Mouse (Mus musculus) kidney, embryonic 14.5 days (tissue): ENCODE measurements around the gene Dtnb. TPM values are rescaled to one million over a fixed set of nuclear protein-coding genes. Genes with fewer than 3 reads are reported as not detected.
A peak's percentile ranks its signal among the peaks of the same experiment; 100 is the strongest.

ENCODE experiments used
- ATAC-seq: fragments of 200-750 bp; cut with Nextera tagmentation; 2 replicates; pipeline ENCODE4 v1.8.0; 2017; ENCODE audit warnings: moderate number of reproducible peaks, mild to moderate bottlenecking, moderate TSS enrichment, moderate library complexity; ENCODE audit not compliant: low FRiP score, low TSS enrichment
- H3K27ac ChIP-seq: fragments of 300-500 bp; sonication (generic); 2 replicates; pipeline ENCODE4 v1.5.1; 2014; ENCODE audit warnings: low read depth, mild to moderate bottlenecking, low read length, moderate library complexity, mixed read lengths
- H3K27me3 ChIP-seq: fragments of 300-500 bp; sonication (generic); 2 replicates; pipeline ENCODE4 v1.6.1; 2014; ENCODE audit warnings: mild to moderate bottlenecking, low read length; ENCODE audit not compliant: control insufficient read depth, insufficient read depth
- H3K36me3 ChIP-seq: fragments of 300-500 bp; sonication (generic); 2 replicates; pipeline ENCODE4 v1.6.1; 2014; ENCODE audit warnings: low read length, mixed read lengths; ENCODE audit not compliant: control insufficient read depth, insufficient read depth
- H3K4me1 ChIP-seq: fragments of 300-500 bp; sonication (generic); 2 replicates; pipeline ENCODE4 v1.6.1; 2014; ENCODE audit warnings: low read length, mixed read lengths; ENCODE audit not compliant: control insufficient read depth, insufficient read depth
- H3K4me2 ChIP-seq: fragments of 300-500 bp; sonication (generic); replicated peaks from 2 replicates; pipeline ENCODE4 v1.6.1; 2014; ENCODE audit warnings: low read depth, mild to moderate bottlenecking, low read length
- H3K4me3 ChIP-seq: fragments of 300-500 bp; sonication (generic); 2 replicates; pipeline ENCODE4 v1.5.1; 2014; ENCODE audit warnings: mild to moderate bottlenecking, low read length
- H3K9ac ChIP-seq: fragments of 300-500 bp; sonication (generic); 2 replicates; pipeline ENCODE4 v1.6.1; 2014; ENCODE audit warnings: low read depth, mild to moderate bottlenecking, low read length, moderate library complexity
- H3K9me3 ChIP-seq: fragments of 300-500 bp; sonication (generic); 2 replicates; pipeline ENCODE4 v1.6.1; 2016; ENCODE audit warnings: low read length; ENCODE audit not compliant: control insufficient read depth
- WGBS: fragments of 180-500 bp; shearing (Covaris S2); extraction: QIAGEN DNeasy Blood & Tissue Kit; methylation state at CpG from one replicate; pipeline ENCODE4 v1.1.7; 2014; 5-methylcytosine and 5-hydroxymethylcytosine counted together
- polyA plus RNA-seq: library from polyadenylated mRNA; unstranded; fragments of >200 nt; fragmentation: Nextera tagmentation; extraction: Ambion mirVana; gene quantifications from 2 replicates; pipeline ENCODE4 v1.2.1, GENCODE M21; 2014

Gene Dtnb
- polyA plus RNA-seq, 1 experiment from 2014 or later, result 59.5 TPM

GRCm38 (mm10) chr12:3806271-3806684 is 234.1 kb downstream of the Dtnb start:
- Histone ChIP-seq H3K27me3 (no peaks in the 10 kb centered on the region), H3K4me1 (peaks cover 38% of the 10 kb centered on the region), H3K36me3 (no peaks in the 10 kb centered on the region), H3K4me2 (peak overlapping the region; percentile 78), H3K9ac (peak overlapping the region; percentile 98), H3K9me3 (no peaks in the 10 kb centered on the region), H3K27ac (peak overlapping the region; percentile 95), H3K4me3 (peak overlapping the region; percentile 79)
- under 1% methylated on average over 20 of the region's 41 CpGs for WGBS
- peak; percentile 87 for ATAC-seq

- Histone ChIP-seq H3K4me2 (peak overlapping the region; percentile 78), H3K9me3 (no peaks in the 10 kb centered on the region), H3K9ac (peak overlapping the region; percentile 98), H3K4me3 (peak overlapping the region; percentile 79), H3K36me3 (no peaks in the 10 kb centered on the region), H3K4me1 (peaks cover 44% of the 10 kb centered on the region), H3K27me3 (no peaks in the 10 kb centered on the region), H3K27ac (peak overlapping the region; percentile 95)
- WGBS, result under 1% methylated on average over 50 of the region's 141 CpGs
- peak; percentile 32 for ATAC-seq
Observed at GRCm38 (mm10) chr12:3806703-3807547, 234.7 kb downstream of the Dtnb start.

GRCm38 (mm10) chr12:3807548-3808395 is 235.6 kb downstream of the Dtnb start:
- Histone ChIP-seq H3K4me1 (peaks cover 49% of the 10 kb centered on the region), H3K27ac (peak overlapping the region; percentile 95), H3K9ac (peak overlapping the region; percentile 98), H3K36me3 (no peaks in the 10 kb centered on the region), H3K4me2 (peak overlapping the region; percentile 78), H3K4me3 (peak overlapping the region; percentile 79), H3K9me3 (no peaks in the 10 kb centered on the region), H3K27me3 (no peaks in the 10 kb centered on the region)
- ATAC-seq, result peak; percentile 51
- under 1% methylated on average over 57 of the region's 105 CpGs for WGBS

GRCm38 (mm10) chr12:3808396-3808981 is 236.3 kb downstream of the Dtnb start:
- H3K4me3 ChIP-seq, result peak overlapping the region; percentile 79
- no peaks in the 10 kb centered on the region for H3K27me3 ChIP-seq
- peak overlapping the region; percentile 98 for H3K9ac ChIP-seq
- H3K36me3 ChIP-seq, result no peaks in the 10 kb centered on the region; the same call in 1 of the 2 replicates
- peak overlapping the region; percentile 95 for H3K27ac ChIP-seq
- H3K4me1 ChIP-seq, result peaks cover 49% of the 10 kb centered on the region
- ATAC-seq, result peak; percentile 29
- 4% methylated on average over 10 of the region's 10 CpGs for WGBS
- peak overlapping the region; percentile 78 for H3K4me2 ChIP-seq
- H3K9me3 ChIP-seq, result no peaks in the 10 kb centered on the region

- H3K4me3 ChIP-seq, result no peak overlapping the region
- peak overlapping the region; percentile 9; the same call in 1 of the 2 replicates for H3K4me2 ChIP-seq
- no peaks in the 10 kb centered on the region; the same call in 1 of the 2 replicates for H3K36me3 ChIP-seq
- no peak for ATAC-seq
- no peaks in the 10 kb centered on the region for H3K9me3 ChIP-seq
- H3K4me1 ChIP-seq, result peaks cover 49% of the 10 kb centered on the region
- 60% methylated on average over 7 of the region's 7 CpGs for WGBS
- no peak overlapping the region for H3K9ac ChIP-seq
- H3K27ac ChIP-seq, result 0 out of 2 replicates have a peak overlapping the region, but pooled peaks have one; percentile 51
- H3K27me3 ChIP-seq, result no peaks in the 10 kb centered on the region
Observed at GRCm38 (mm10) chr12:3809520-3810180, 237.5 kb downstream of the Dtnb start.

GRCm38 (mm10) chr12:3810455-3810854 is 238.3 kb downstream of the Dtnb start:
- Histone ChIP-seq H3K4me2 (peak overlapping the region; percentile 9; the same call in 1 of the 2 replicates), H3K4me1 (peaks cover 51% of the 10 kb centered on the region), H3K36me3 (no peaks in the 10 kb centered on the region; the same call in 1 of the 2 replicates), H3K9ac (no peak overlapping the region; the same call in 1 of the 2 replicates), H3K27ac (peak overlapping the region; percentile 62; the same call in 1 of the 2 replicates), H3K9me3 (no peaks in the 10 kb centered on the region), H3K27me3 (no peaks in the 10 kb centered on the region), H3K4me3 (no peak overlapping the region)
- no peak for ATAC-seq
- 21% methylated on average over 4 of the region's 4 CpGs for WGBS

GRCm38 (mm10) chr12:3811596-3811995 is 239.4 kb downstream of the Dtnb start:
- Histone ChIP-seq H3K9ac (0 out of 2 replicates have a peak overlapping the region, but pooled peaks have one; percentile 18), H3K27ac (peak overlapping the region; percentile 62; the same call in 1 of the 2 replicates), H3K9me3 (no peaks in the 10 kb centered on the region), H3K36me3 (no peaks in the 10 kb centered on the region; the same call in 1 of the 2 replicates), H3K4me2 (peak overlapping the region; percentile 5; the same call in 1 of the 2 replicates), H3K4me1 (peaks cover 44% of the 10 kb centered on the region), H3K4me3 (peak overlapping the region; percentile 4; the same call in 1 of the 2 replicates), H3K27me3 (no peaks in the 10 kb centered on the region)
- no peak for ATAC-seq
- WGBS, result 19% methylated on average over 5 of the region's 5 CpGs

GRCm38 (mm10) chr12:3812251-3812650 is 240.1 kb downstream of the Dtnb start:
- no peak overlapping the region for H3K4me2 ChIP-seq
- H3K27me3 ChIP-seq, result no peaks in the 10 kb centered on the region
- 55% methylated on average over 6 of the region's 6 CpGs for WGBS
- no peak overlapping the region for H3K4me3 ChIP-seq
- H3K9me3 ChIP-seq, result no peaks in the 10 kb centered on the region
- H3K9ac ChIP-seq, result no peak overlapping the region
- ATAC-seq, result no peak
- H3K27ac ChIP-seq, result no peak overlapping the region
- H3K4me1 ChIP-seq, result peaks cover 44% of the 10 kb centered on the region
- H3K36me3 ChIP-seq, result no peaks in the 10 kb centered on the region; the same call in 1 of the 2 replicates
